Mouse (Mus musculus) brain, embryonic 14.5 days (tissue): ENCODE measurements around the gene Hils1.

Experiments used
- CTCF ChIP-seq: fragments of 200-500 bp; IDR thresholded peaks from 2 replicates; pipeline ENCODE4 v1.5.1; 2012; ENCODE audit warnings: inconsistent platforms, mild to moderate bottlenecking, moderate library complexity, borderline replicate concordance; ENCODE audit not compliant: insufficient read depth, insufficient read length; ENCODE audit errors: extremely low read depth
- POLR2A ChIP-seq: fragments of 200-500 bp; IDR thresholded peaks from 2 replicates; pipeline ENCODE4 v1.6.1; 2012; ENCODE audit warnings: mild to moderate bottlenecking, inconsistent platforms, borderline replicate concordance; ENCODE audit not compliant: poor library complexity, insufficient read depth, insufficient read length, severe bottlenecking; ENCODE audit errors: extremely low read depth

DNA sequence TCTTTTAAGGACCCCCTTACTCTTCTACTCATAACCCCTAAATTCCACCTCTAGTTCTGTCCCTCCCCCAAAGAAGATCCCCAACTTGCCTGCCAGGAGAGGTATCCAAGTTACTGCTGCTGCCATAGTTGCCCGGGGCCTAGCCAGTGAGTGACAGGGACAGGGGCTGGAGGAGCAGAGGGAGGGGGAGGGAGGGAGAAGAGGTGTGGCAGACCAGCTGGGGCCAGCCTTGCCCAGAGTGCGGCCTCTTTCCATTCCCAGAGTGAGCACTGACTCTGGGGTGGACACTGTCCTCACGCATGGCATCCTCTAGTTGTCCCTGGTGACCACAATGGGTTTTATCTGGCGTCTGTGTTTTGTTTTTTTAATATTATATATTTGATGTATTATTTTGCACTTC is 5.9 kb downstream of the Hils1 start:
- TF ChIP-seq CTCF (no peak), POLR2A (no peak)
